Mouse (Mus musculus) stomach, embryonic 14.5 days (tissue): ENCODE data around the gene Ddah2. TPM values are rescaled to one million over a fixed set of nuclear protein-coding genes. Genes with fewer than 3 reads are reported as not detected.

Experiments
- ATAC-seq: fragments of 200-750 bp; cut with Nextera tagmentation; 2 replicates; pipeline ENCODE4 v1.8.0; 2017; ENCODE audit warnings: low read depth, moderate TSS enrichment; ENCODE audit not compliant: insufficient number of reproducible peaks, insufficient read depth, low FRiP score
- H3K27ac ChIP-seq: fragments of 300-500 bp; sonication (generic); 2 replicates; pipeline ENCODE4 v1.5.1; 2014; ENCODE audit warnings: mild to moderate bottlenecking, low read length, moderate library complexity, mixed read lengths
- H3K27me3 ChIP-seq: fragments of 300-500 bp; sonication (generic); 2 replicates; pipeline ENCODE4 v1.6.1; 2014; ENCODE audit warnings: low read length, control low read depth, mixed read lengths; ENCODE audit not compliant: control insufficient read depth, insufficient read depth
- H3K36me3 ChIP-seq: fragments of 300-500 bp; sonication (generic); 2 replicates; pipeline ENCODE4 v1.6.1; 2014; ENCODE audit warnings: mild to moderate bottlenecking, control low read depth, low read length, moderate library complexity, mixed read lengths; ENCODE audit not compliant: control insufficient read depth, insufficient read depth
- H3K4me1 ChIP-seq: fragments of 300-500 bp; sonication (generic); 2 replicates; pipeline ENCODE4 v1.6.1; 2014; ENCODE audit warnings: low read length, control low read depth, mixed read lengths; ENCODE audit not compliant: control insufficient read depth, insufficient read depth
- H3K4me2 ChIP-seq: fragments of 300-500 bp; sonication (generic); replicated peaks from 2 replicates; pipeline ENCODE4 v1.6.1; 2014; ENCODE audit warnings: low read depth, low read length, control low read depth
- H3K4me3 ChIP-seq: fragments of 300-500 bp; sonication (generic); 2 replicates; pipeline ENCODE4 v1.5.1; 2014; ENCODE audit warnings: low read depth, low read length, control low read depth
- H3K9ac ChIP-seq: fragments of 300-500 bp; sonication (generic); replicated peaks from 2 replicates; pipeline ENCODE4 v1.6.1; 2014; ENCODE audit warnings: low read depth, mild to moderate bottlenecking, control low read depth, low read length, moderate library complexity, mixed read lengths
- H3K9me3 ChIP-seq: fragments of 300-500 bp; sonication (generic); 2 replicates; pipeline ENCODE4 v1.6.1; 2016; ENCODE audit warnings: low read depth, low read length, control low read depth; ENCODE audit not compliant: control insufficient read depth
- WGBS: fragments of 180-500 bp; shearing (Covaris S2); extraction: QIAGEN DNeasy Blood & Tissue Kit; methylation state at CpG from one replicate; pipeline ENCODE4 v1.1.7; 2014; 5-methylcytosine and 5-hydroxymethylcytosine counted together
- polyA plus RNA-seq: library from polyadenylated mRNA; unstranded; fragments of >200 nt; fragmentation: Nextera tagmentation; extraction: Ambion mirVana; gene quantifications from 2 replicates; pipeline ENCODE4 v1.2.1, GENCODE M21; 2014

The Ddah2 gene
- polyA plus RNA-seq, 1 experiment from 2014 or later, result 322 TPM

DNA sequence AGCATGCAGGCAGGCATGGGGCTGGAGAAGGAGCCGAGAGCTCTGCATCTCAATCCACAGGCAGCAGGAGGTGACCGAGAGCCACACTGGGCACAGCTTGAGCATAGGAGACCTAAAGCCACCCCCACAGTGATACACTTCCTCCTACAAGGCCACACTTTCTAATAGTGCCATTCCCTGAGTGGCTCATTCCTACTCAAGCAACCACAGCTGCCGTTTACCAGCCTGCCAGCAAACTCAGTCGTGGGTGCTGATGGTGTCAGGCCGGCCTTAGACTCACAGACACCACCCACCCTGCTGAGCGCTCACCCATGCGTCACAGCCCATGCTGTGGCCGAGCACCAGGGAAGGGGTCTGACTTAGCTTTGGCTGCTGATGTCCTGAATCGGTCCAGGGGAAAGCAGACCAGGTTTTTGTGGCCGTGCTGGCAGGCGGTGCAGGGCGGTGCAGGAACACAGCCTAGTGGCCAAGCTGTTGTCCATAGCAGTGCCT, 38.4 kb downstream of the Ddah2 start:
- WGBS, result 89% methylated on average over 11 of the region's 12 CpGs
- ATAC-seq, result no peak
- Histone ChIP-seq H3K9me3 (no peaks in the 10 kb centered on the region), H3K36me3 (peaks cover 78% of the 10 kb centered on the region), H3K4me2 (no peak overlapping the region), H3K9ac (no peak overlapping the region), H3K4me3 (no peak overlapping the region), H3K27me3 (no peaks in the 10 kb centered on the region), H3K4me1 (no peaks in the 10 kb centered on the region), H3K27ac (no peak overlapping the region)

DNA sequence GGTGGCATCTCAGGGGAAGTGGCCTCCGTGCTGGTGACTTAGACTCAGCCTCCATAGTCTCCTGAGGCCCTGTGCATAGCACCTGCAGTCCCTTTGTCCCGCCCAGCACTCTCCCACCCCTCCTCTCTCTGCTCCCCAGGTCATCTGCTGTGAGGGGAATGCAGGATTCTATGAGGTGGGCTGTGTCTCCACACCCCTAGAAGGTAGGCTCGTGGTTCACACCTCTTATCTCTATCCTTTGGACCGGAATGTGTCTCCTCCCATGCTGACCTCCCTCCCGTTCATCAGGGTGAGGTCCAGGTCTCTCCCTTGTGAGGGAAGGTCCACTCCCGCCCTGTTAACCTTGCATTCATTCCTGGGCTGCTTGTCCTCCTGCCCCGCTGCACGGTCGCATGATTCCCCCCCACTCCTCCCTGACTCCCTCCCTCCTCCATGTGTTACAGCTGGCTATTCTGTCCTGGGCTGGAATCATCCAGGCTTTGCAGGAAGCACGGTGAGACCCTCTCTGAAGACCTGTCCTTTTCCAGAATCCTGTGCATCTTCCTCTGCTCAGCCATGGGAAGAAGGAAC, 41.4 kb downstream of the Ddah2 start:
- H3K27ac ChIP-seq, result no peak overlapping the region
- no peaks in the 10 kb centered on the region for H3K9me3 ChIP-seq
- H3K9ac ChIP-seq, result no peak overlapping the region
- H3K36me3 ChIP-seq, result peaks cover 64% of the 10 kb centered on the region
- no peaks in the 10 kb centered on the region for H3K4me1 ChIP-seq
- H3K27me3 ChIP-seq, result no peaks in the 10 kb centered on the region
- WGBS, result 54% methylated on average over 10 of the region's 10 CpGs
- ATAC-seq, result no peak
- H3K4me3 ChIP-seq, result no peak overlapping the region
- H3K4me2 ChIP-seq, result no peak overlapping the region

DNA sequence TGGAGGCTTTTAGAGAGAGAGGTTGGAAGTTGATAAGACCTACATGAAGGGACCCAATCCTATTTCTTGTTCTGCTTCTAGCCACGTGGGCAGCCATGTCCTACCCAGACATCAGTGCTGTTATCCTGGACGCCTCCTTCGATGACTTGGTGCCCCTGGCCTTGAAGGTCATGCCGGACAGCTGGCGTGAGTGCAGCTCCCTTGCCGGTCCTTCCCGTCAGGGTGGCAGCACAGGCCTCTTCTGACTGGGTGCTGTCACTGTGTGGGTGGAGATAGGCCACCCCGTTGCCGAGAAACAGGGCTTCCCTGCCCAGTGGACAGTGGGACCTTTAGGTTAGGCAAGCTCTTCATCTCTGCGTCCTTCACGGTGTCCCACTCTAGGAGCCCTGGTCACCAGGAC, 42.3 kb downstream of the Ddah2 start:
- Histone ChIP-seq H3K4me1 (0 out of 2 replicates have a peak, but pooled peaks cover 2% of the 10 kb centered on the region), H3K4me3 (no peak overlapping the region), H3K9ac (no peak overlapping the region), H3K9me3 (no peaks in the 10 kb centered on the region), H3K27me3 (no peaks in the 10 kb centered on the region), H3K4me2 (no peak overlapping the region), H3K27ac (no peak overlapping the region), H3K36me3 (peaks cover 62% of the 10 kb centered on the region)
- no peak for ATAC-seq
- WGBS, result 85% methylated on average over 11 of the region's 11 CpGs

DNA sequence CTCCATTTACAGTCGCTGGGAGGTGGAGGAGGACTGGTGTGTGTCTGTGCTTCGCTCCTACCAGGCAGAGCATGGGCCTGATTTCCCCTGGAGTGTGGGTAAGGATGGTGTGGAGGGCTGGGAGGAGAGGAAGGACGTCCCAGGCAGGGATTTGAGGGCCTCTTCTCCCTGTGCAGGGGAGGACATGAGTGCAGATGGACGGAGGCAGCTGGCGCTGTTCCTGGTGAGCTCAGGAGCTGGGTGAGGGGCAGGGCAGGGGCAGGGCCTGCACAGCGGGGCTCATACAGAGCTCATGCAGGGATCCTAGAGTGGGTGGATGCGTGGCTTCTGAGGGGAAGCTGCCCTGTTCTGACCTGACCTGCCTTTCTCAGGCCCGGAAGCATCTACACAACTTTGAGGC, 43.5 kb downstream of the Ddah2 start:
- H3K27ac ChIP-seq, result no peak overlapping the region
- H3K27me3 ChIP-seq, result no peaks in the 10 kb centered on the region
- no peak for ATAC-seq
- H3K36me3 ChIP-seq, result peaks cover 52% of the 10 kb centered on the region
- WGBS, result 72% methylated on average over 8 of the region's 8 CpGs
- no peak overlapping the region for H3K4me2 ChIP-seq
- H3K4me3 ChIP-seq, result no peak overlapping the region
- no peak overlapping the region for H3K9ac ChIP-seq
- 0 out of 2 replicates have a peak, but pooled peaks cover 3% of the 10 kb centered on the region for H3K4me1 ChIP-seq
- no peaks in the 10 kb centered on the region for H3K9me3 ChIP-seq

DNA sequence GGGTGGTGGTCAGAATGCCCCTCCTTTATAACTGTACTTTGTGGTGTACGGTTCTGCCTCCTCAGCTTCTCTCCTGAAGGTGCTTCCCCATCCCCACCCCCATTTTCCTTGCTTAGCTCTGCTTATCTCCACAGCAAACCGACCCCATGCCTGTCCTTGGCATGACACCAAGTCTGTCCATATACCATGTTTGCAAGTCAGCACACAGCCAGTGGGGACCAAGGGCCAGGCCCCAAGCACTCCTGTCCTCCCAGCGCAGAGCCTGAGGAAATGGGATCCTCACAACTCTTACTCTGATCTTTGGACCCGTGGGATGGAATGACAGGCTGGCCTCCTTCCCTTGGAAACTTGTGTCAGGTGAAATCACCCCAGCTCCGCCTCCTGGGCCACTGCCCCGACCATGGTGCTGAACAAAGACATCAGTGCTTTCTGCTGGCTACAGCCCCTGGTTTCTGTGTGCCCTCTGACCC, 44.4 kb downstream of the Ddah2 start:
- H3K4me1 ChIP-seq, result 0 out of 2 replicates have a peak, but pooled peaks cover 3% of the 10 kb centered on the region
- H3K27ac ChIP-seq, result no peak overlapping the region
- H3K27me3 ChIP-seq, result no peaks in the 10 kb centered on the region
- H3K9me3 ChIP-seq, result no peaks in the 10 kb centered on the region
- WGBS, result 67% methylated on average over 6 of the region's 6 CpGs
- H3K4me3 ChIP-seq, result no peak overlapping the region
- no peak for ATAC-seq
- no peak overlapping the region for H3K4me2 ChIP-seq
- H3K36me3 ChIP-seq, result peaks cover 43% of the 10 kb centered on the region
- no peak overlapping the region for H3K9ac ChIP-seq

DNA sequence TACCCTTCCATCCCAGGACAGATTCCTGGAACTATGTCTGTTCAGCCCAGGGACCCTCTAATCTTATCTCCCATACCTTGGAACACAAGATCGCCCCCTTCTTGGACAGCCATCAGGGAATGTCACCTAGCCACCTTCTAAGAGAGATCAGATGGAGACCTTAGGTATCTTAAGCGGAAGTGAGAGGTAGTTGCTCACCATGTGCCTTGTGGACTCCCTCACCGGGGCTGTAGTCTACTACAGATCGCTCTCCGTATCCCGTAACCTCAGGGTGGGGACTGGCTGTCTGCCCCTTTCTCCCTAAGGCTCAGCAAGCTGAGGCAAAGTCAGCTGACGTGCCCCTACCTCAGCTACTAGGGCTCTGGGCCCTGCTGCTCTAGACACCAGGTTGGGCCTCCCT, 45.2 kb downstream of the Ddah2 start:
- Histone ChIP-seq H3K36me3 (peaks cover 36% of the 10 kb centered on the region), H3K4me1 (0 out of 2 replicates have a peak, but pooled peaks cover 3% of the 10 kb centered on the region), H3K27ac (no peak overlapping the region), H3K4me3 (no peak overlapping the region), H3K4me2 (no peak overlapping the region), H3K27me3 (no peaks in the 10 kb centered on the region), H3K9me3 (no peaks in the 10 kb centered on the region), H3K9ac (no peak overlapping the region)
- ATAC-seq, result no peak
- 90% methylated on average over 7 of the region's 7 CpGs for WGBS

DNA sequence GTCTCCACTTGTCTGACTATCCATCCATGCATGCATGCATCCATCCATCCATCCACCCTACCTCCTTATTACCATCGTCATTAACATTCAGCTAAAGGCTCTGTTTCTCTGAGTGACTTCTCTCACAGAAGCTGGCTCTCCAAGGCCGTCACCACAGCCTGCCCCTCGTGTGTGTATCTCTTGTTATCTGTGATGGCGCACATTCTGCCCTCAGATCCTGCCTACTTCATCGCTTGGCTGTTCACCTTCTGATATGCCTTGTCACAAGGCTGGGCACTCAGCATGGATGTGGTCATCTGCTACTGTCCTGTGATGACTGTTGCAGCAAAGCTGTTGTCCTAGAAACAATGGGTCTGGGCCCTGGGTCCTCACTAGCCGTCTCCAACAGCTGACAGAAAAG, 45.9 kb downstream of the Ddah2 start:
- Histone ChIP-seq H3K4me3 (no peak overlapping the region), H3K9ac (no peak overlapping the region), H3K4me2 (no peak overlapping the region), H3K9me3 (no peaks in the 10 kb centered on the region), H3K36me3 (peaks cover 33% of the 10 kb centered on the region), H3K4me1 (0 out of 2 replicates have a peak, but pooled peaks cover 3% of the 10 kb centered on the region), H3K27ac (no peak overlapping the region), H3K27me3 (no peaks in the 10 kb centered on the region)
- 79% methylated on average over 6 of the region's 6 CpGs for WGBS
- ATAC-seq, result no peak

DNA sequence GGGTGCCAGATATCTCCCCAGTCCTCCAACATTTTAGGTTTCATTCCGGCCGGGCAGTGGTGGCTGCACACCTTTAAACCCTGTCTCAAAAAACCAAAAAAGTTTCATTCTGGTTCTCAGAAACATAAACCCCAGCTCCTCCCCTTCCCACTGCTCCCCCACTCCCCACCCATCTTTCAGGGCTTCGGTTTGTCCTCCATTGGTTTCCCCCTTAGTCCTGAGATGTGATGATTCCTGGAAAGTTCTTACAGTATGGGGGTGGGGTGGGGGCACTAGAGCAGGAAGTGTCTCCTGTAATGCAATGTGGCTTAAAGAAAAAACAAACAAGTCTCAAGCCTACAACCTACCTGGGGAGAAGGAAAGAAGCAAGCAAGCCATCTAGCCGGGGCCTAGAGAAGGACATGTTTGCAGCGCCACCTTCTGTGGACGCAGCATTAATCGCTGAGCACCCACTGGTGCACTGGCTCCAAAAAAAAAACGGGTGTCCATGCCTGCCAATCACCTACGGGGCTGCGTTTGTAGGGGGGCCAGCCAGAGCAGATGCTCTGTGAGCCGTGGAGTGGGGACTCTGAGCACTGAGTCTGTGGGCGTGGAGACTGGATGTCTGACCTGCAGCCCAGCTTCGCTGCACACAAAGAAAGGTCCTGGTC, 47.0 kb downstream of the Ddah2 start:
- Histone ChIP-seq H3K4me2 (no peak overlapping the region), H3K27ac (no peak overlapping the region), H3K36me3 (peaks cover 23% of the 10 kb centered on the region), H3K4me3 (no peak overlapping the region), H3K27me3 (no peaks in the 10 kb centered on the region), H3K9ac (no peak overlapping the region), H3K4me1 (0 out of 2 replicates have a peak, but pooled peaks cover 3% of the 10 kb centered on the region), H3K9me3 (no peaks in the 10 kb centered on the region)
- no peak for ATAC-seq
- WGBS, result 27% methylated on average over 13 of the region's 13 CpGs
